Mouse (Mus musculus) bone marrow macrophage, adult 2 months (primary cell): ENCODE measurements around the gene Trip10.

Experiments used
- CTCF ChIP-seq: IDR thresholded peaks from 2 replicates; pipeline ENCODE4 v1.5.1; 2012; ENCODE audit warnings: low read depth, mild to moderate bottlenecking, low read length, moderate library complexity
- POLR2A ChIP-seq: IDR thresholded peaks from 2 replicates; pipeline ENCODE4 v1.6.1; 2012; ENCODE audit warnings: mild to moderate bottlenecking, low read depth, low read length, borderline replicate concordance

GRCm38 (mm10) chr17:57246663-57247392, 2.4 kb upstream of the Trip10 start:
- TF ChIP-seq POLR2A (no peak), CTCF (no peak)
